Mouse (Mus musculus) lung, embryonic 14.5 days (tissue): Measurements from ENCODE around the gene Slc13a4. TPM values are rescaled to one million over a fixed set of nuclear protein-coding genes. Genes with fewer than 3 reads are reported as not detected.

ENCODE experiments used
- ATAC-seq: fragments of 200-750 bp; cut with Nextera tagmentation; 2 replicates; pipeline ENCODE4 v1.8.0; 2017; ENCODE audit warnings: mild to moderate bottlenecking, moderate TSS enrichment, moderate library complexity; ENCODE audit not compliant: insufficient read depth
- DNase-seq: peaks from one replicate; pipeline ENCODE4 v3.0.0-alpha.2; 2015
- H3K27ac ChIP-seq: fragments of 300-500 bp; sonication (generic); 2 replicates; pipeline ENCODE4 v1.5.1; 2014; ENCODE audit warnings: low read depth, mild to moderate bottlenecking, moderate library complexity
- H3K27me3 ChIP-seq: fragments of 300-500 bp; sonication (generic); 2 replicates; pipeline ENCODE4 v1.6.1; 2014; ENCODE audit warnings: low read length, control low read depth; ENCODE audit not compliant: insufficient read depth
- H3K36me3 ChIP-seq: fragments of 300-500 bp; sonication (generic); 2 replicates; pipeline ENCODE4 v1.6.1; 2014; ENCODE audit warnings: control low read depth; ENCODE audit not compliant: insufficient read depth
- H3K4me1 ChIP-seq: fragments of 300-500 bp; sonication (generic); 2 replicates; pipeline ENCODE4 v1.6.1; 2014; ENCODE audit warnings: antibody characterized with exemption, control low read depth; ENCODE audit not compliant: insufficient read depth
- H3K4me2 ChIP-seq: fragments of 300-500 bp; sonication (generic); 2 replicates; pipeline ENCODE4 v1.6.1; 2014; ENCODE audit warnings: mild to moderate bottlenecking
- H3K4me3 ChIP-seq: fragments of 300-500 bp; sonication (generic); 2 replicates; pipeline ENCODE4 v1.5.1; 2014; ENCODE audit warnings: low read depth, low read length
- H3K9ac ChIP-seq: fragments of 300-500 bp; sonication (generic); 2 replicates; pipeline ENCODE4 v1.6.1; 2014
- H3K9me3 ChIP-seq: fragments of 300-500 bp; sonication (generic); 2 replicates; pipeline ENCODE4 v1.6.1; 2016; ENCODE audit warnings: low read depth, low read length, control low read depth
- CTCF ChIP-seq: IDR thresholded peaks from 2 replicates; pipeline ENCODE4 v1.5.1; 2016; ENCODE audit warnings: antibody characterized with exemption, low read depth
- WGBS: fragments of 180-500 bp; shearing (Covaris S2); extraction: QIAGEN DNeasy Blood & Tissue Kit; methylation state at CpG from one replicate; pipeline ENCODE4 v1.1.7; 2014; 5-methylcytosine and 5-hydroxymethylcytosine counted together
- polyA plus RNA-seq: library from polyadenylated mRNA; unstranded; fragments of >200 nt; fragmentation: Nextera tagmentation; extraction: Ambion mirVana; gene quantifications from 2 replicates; pipeline ENCODE4 v1.2.1, GENCODE M21; 2014

Gene Slc13a4
- polyA plus RNA-seq, 1 experiment from 2014 or later = 0.24 TPM

GRCm38 (mm10) chr6:35288920-35289319 is 19.0 kb downstream of the Slc13a4 start:
- 55% methylated on average over 7 of the region's 7 CpGs for WGBS

GRCm38 (mm10) chr6:35288114-35288761 is 19.7 kb downstream of the Slc13a4 start:
- no peak overlapping the region for H3K27ac ChIP-seq
- ATAC-seq = peak; percentile 41; the same call in 1 of the 2 replicates
- DNase-seq = peak; percentile 39
- no peaks in the 10 kb centered on the region for H3K9me3 ChIP-seq
- 53% methylated on average over 11 of the region's 11 CpGs for WGBS
- H3K4me1 ChIP-seq = peaks cover 3% of the 10 kb centered on the region; the same call in 1 of the 2 replicates
- H3K4me2 ChIP-seq = no peak overlapping the region
- TF ChIP-seq CTCF = no peak
- no peak overlapping the region for H3K4me3 ChIP-seq
- H3K9ac ChIP-seq = no peak overlapping the region
- no peaks in the 10 kb centered on the region for H3K27me3 ChIP-seq
- H3K36me3 ChIP-seq = no peaks in the 10 kb centered on the region

More at GRCm38 (mm10) chr6:35288920-35289319, 19.0 kb downstream of the Slc13a4 start:
- ATAC-seq (peak; percentile 24; the same call in 1 of the 2 replicates), DNase-seq (no peak)
- H3K9me3 ChIP-seq = no peaks in the 10 kb centered on the region
- H3K27ac ChIP-seq = no peak overlapping the region
- H3K27me3 ChIP-seq = no peaks in the 10 kb centered on the region
- TF ChIP-seq CTCF = no peak
- no peak overlapping the region for H3K4me2 ChIP-seq
- no peak overlapping the region for H3K4me3 ChIP-seq
- no peaks in the 10 kb centered on the region for H3K36me3 ChIP-seq
- H3K9ac ChIP-seq = no peak overlapping the region
- H3K4me1 ChIP-seq = peaks cover 3% of the 10 kb centered on the region; the same call in 1 of the 2 replicates

DNA sequence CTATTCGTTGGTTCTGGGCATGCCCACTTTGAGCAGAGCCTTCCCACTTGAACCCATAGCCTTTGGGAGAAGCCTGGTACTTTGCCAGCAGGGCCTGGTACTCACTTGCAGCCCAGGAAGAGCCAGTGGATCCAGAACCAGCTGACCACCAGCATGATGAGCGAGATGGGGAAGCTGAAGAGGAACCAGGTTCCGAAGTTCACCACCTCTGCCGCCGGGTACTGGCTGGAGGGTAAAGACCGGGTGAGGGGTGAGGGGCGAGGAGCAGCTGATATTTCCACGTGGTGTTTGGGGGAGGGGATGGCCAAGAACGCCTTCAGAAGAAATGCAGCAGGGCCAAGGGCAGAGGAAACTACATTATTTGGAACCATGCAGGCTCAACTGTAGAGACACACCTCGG is 28.6 kb downstream of the Slc13a4 start:
- H3K9ac ChIP-seq = no peak overlapping the region
- no peak overlapping the region for H3K27ac ChIP-seq
- H3K4me2 ChIP-seq = no peak overlapping the region
- ATAC-seq (no peak), DNase-seq (no peak)
- H3K4me3 ChIP-seq = no peak overlapping the region
- no peak for TF ChIP-seq CTCF
- H3K4me1 ChIP-seq = no peaks in the 10 kb centered on the region
- no peaks in the 10 kb centered on the region for H3K27me3 ChIP-seq
- 74% methylated on average over 10 of the region's 10 CpGs for WGBS
- H3K36me3 ChIP-seq = no peaks in the 10 kb centered on the region
- no peaks in the 10 kb centered on the region for H3K9me3 ChIP-seq

GRCm38 (mm10) chr6:35277903-35278587 is 29.9 kb downstream of the Slc13a4 start:
- no peak overlapping the region for H3K9ac ChIP-seq
- WGBS = 44% methylated on average over 10 of the region's 10 CpGs
- H3K4me2 ChIP-seq = no peak overlapping the region
- H3K27ac ChIP-seq = no peak overlapping the region
- no peak overlapping the region for H3K4me3 ChIP-seq
- no peaks in the 10 kb centered on the region for H3K27me3 ChIP-seq
- H3K9me3 ChIP-seq = no peaks in the 10 kb centered on the region
- H3K36me3 ChIP-seq = no peaks in the 10 kb centered on the region
- no peak for DNase-seq
- TF ChIP-seq CTCF = no peak
- no peak for ATAC-seq
- H3K4me1 ChIP-seq = no peaks in the 10 kb centered on the region

GRCm38 (mm10) chr6:35273391-35274082 is 34.4 kb downstream of the Slc13a4 start:
- 43% methylated on average over 11 of the region's 11 CpGs for WGBS
- Histone ChIP-seq H3K9ac (no peak overlapping the region), H3K4me1 (no peaks in the 10 kb centered on the region), H3K27ac (no peak overlapping the region), H3K4me3 (no peak overlapping the region), H3K4me2 (no peak overlapping the region), H3K27me3 (no peaks in the 10 kb centered on the region), H3K36me3 (no peaks in the 10 kb centered on the region), H3K9me3 (no peaks in the 10 kb centered on the region)
- TF ChIP-seq CTCF = no peak
- peak; percentile 67 for ATAC-seq
- DNase-seq = peak; percentile 42

DNA sequence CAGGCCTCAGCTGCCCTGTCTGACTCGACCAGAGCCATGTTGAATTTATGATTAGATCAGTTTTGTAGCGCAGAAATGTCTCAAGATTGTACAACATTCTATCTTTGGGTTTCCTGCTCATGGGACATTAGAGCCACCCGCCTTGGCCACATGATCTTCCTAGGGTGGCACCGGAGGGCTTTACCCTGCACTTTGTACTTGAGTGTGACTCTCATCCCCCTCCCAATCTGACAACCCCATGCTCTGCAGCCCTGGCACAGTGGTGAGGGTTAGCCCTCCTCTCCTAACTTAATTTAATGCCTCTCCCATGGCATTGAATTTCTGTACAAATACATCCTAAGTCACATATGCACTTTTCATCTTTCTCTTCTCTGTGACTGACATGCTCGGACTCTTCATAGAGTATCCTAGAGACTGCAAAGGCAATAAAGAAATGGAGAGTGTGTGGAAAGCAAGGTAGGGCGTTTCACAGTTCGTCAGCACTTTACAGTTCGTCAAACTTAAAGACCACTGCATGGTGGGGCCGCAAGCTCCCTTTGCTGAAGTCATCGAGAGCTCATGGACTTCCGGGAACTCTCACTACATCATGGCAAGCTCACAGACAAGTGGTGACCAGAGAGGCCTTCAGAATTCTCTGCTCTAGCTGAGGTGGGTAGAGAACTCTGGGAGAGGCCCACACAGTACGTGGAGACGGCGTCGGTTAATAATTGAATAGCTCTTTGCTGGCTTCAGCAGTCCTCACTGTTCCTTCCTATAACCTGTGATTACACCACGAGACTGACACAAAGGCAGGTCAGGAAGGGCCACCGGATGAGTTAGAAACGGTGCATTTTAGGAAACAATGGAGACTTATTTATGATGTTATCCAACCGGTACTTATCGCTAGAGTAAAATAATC is 35.8 kb downstream of the Slc13a4 start:
- no peak for ATAC-seq
- 82% methylated on average over 20 of the region's 20 CpGs for WGBS
- H3K27me3 ChIP-seq = no peaks in the 10 kb centered on the region

More for the DNA sequence above, 35.8 kb downstream of the Slc13a4 start:
- no peak overlapping the region for H3K4me3 ChIP-seq
- no peak for DNase-seq
- TF ChIP-seq CTCF = no peak
- H3K9me3 ChIP-seq = no peaks in the 10 kb centered on the region
- H3K36me3 ChIP-seq = no peaks in the 10 kb centered on the region
- no peak overlapping the region for H3K27ac ChIP-seq
- H3K9ac ChIP-seq = no peak overlapping the region
- H3K4me2 ChIP-seq = no peak overlapping the region
- no peaks in the 10 kb centered on the region for H3K4me1 ChIP-seq
